Mouse (Mus musculus): Measurements from ENCODE around the gene Hspb3. TPM values are rescaled to one million over a fixed set of nuclear protein-coding genes. Genes with fewer than 3 reads are reported as not detected.

Hspb3 gene
- total RNA-seq, 2 experiments from 2014 or later, result 9.1 to 9.6 TPM

DNA sequence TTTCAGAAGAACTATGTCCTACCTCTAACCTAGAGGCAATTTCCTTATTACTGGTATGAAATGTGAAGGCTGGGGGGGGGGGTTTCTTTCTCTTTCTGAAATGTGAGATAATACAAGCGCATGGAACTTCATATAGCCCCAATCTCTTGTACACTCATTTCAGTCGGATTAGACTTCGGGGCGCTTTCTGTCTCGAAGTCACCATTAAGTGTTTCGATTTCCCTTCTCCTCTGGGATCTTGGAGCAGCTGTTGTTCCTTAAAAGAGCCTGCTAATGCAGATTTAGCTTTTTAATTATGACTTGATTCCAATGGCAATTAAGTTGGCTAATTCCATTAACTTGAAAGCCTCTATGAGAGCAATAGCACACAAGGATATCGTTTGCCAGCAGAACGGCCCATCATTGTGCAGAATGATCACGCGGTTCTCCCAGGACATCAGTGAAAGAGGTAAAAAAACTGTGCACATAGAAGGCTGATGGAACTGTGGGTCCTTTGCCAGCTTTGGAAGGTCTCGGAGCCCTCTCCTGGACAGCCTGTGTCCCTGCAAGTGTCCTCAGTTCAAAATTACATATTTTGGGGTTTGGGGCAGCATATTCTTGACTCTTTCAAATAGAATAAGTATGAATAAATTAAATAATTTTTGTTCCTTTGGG is 22.4 kb downstream of the Hspb3 start:
- intact Hi-C loops (cut with DNase I), result no loop called here
- no peak for DNase-seq (ENCODE audit: low spot score in 2 of 2)

DNA sequence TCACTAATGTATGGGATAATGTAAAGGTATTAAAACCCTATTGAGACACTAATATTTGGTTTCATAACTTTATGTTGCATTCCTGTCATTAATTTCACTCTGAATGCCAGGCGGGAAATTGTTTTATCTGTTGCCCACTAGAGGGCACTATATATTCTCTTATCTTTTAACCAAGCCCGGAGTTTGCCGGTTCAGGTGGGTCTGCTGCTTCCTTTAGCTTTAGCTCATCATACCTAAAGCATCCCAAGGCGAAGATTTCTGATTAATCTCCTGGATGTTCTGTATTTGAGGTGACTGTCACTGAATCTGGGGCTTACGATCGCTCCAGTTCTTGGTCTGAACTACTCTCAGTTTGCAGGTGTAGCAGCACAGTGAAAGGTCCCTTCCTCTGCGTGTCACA is 24.6 kb downstream of the Hspb3 start:
- DNase-seq (ENCODE audit: low spot score in 2 of 2), result peak in 1 of 2 experiments; percentile 15
- intact Hi-C loops (cut with DNase I), result loop anchor here (1.0 kb wide), 1 partner anchor 30 kb away; no protein-coding TSS in a partner anchor

DNA sequence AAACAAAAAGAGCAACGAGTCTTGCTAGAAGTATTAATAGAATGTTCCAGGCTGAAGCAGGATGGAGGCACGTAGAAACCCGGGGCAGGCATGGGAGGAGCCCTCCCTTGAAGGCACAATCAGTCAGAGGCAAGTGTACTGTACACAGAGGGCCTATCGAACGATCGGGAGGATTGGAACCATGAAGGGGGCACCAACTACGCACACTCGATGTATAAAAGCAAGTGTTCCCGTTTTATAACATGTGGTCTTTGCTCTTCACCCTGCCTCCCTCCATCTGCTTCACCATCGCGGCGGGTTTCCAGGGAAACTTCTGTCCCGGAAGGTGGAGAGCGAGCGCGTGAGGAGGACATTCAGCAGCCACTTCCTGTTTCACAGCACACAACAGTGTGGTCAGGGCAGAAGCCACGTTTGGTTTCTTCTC is 27.7 kb downstream of the Hspb3 start:
- no peak for DNase-seq (ENCODE audit: low spot score in 2 of 2)
- intact Hi-C loops (cut with DNase I), result no loop called here

DNA sequence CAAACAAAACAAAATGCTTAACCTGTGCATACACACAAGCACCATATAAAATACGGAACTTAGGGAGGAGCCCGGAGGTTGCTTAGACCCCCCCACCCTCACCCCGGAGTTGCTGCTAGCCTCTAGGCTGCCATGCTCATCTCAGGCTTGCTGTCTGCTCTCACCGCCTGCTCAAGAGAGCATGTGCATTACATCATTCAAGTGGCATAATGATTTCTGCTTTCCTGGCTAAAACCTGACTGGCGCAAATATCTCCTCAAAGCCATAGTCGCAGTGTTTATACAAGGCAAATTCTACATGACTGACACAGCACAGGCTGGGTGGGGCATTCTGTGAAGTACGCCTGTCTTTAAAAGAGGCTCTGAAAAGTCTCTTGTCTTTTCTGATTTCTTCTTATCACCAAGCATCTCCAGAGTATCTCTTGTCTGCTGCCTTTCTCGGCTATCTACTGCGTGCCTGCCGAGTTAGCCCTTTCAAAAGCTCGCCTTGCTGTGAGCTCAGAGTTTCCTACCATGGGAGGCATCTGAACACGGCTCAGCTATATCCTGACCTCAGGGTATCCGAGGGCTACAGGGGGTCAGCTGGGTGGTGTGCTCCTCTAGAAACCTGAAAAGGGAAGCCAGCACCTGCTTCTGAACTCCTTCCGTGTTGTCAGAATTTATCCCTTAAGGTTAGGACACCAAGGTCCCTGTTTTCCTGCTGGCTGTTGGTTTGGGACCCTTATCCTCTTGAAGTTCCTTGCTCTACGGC is 28.6 kb downstream of the Hspb3 start:
- no peak for DNase-seq (ENCODE audit: low spot score in 2 of 2)
- intact Hi-C loops (cut with DNase I), result no loop called here

DNA sequence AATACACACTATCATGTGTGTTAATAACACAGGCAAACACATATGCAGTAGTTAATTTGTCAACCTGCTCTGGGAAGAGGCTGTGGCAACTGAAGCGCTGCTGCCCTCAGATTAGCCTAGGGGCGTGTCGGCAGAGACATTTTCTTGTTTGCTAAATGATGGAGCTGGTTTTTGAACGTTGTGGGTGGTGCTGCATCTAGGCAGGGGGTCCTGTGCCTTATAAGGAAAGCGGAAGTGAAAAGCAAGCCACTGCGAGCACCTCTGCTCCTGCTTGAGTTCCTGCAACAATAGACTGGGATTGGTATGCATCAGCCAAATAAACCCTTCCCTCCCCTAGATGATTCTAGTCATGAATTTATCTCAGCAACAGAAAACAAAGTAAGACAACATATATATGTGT is 31.0 kb downstream of the Hspb3 start:
- intact Hi-C loops (cut with DNase I), result no loop called here

DNA sequence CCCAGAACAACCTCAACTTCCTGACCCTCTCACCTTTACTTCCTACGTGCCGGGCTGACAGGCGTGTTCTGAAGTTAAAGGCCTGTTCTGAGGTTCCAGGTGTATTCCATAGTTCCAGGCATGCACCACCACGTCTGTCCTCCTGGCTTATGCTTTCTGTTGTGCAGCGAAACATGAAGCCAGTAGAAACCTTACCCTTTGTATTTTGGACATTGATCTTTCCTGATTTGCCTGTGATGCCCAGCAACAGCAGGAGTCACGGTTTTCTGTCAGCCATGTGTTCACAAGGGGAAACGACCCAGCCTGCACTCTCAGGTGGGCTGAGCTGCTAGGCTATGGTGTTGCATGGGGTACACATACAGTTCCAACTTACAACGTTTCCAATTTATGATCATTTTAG is 35.9 kb downstream of the Hspb3 start:
- no peak for DNase-seq (ENCODE audit: low spot score in 2 of 2)
- intact Hi-C loops (cut with DNase I), result no loop called here

More for the DNA sequence above, 31.0 kb downstream of the Hspb3 start:
- DNase-seq (ENCODE audit: low spot score in 2 of 2), result no peak

DNA sequence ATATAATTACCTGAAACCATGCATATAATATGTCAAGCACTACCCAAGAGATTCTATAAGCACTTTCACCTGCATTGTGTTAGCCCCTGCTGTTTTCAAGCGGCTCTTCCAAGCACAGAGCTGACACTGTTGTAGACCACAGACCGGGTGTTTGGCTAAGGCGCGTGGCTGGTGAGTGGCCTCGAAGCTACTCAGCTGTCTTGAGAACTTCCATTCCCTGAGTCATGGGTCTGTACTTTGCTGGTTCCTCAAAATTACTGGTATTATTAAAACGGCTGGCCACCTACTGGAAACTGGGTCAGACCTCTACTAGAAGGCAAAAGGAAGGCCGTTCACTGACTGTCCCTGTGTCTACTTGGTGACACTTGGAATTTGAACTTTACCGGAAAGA is 40.6 kb downstream of the Hspb3 start:
- intact Hi-C loops (cut with DNase I), result no loop called here
- DNase-seq (ENCODE audit: low spot score in 2 of 2), result no peak

DNA sequence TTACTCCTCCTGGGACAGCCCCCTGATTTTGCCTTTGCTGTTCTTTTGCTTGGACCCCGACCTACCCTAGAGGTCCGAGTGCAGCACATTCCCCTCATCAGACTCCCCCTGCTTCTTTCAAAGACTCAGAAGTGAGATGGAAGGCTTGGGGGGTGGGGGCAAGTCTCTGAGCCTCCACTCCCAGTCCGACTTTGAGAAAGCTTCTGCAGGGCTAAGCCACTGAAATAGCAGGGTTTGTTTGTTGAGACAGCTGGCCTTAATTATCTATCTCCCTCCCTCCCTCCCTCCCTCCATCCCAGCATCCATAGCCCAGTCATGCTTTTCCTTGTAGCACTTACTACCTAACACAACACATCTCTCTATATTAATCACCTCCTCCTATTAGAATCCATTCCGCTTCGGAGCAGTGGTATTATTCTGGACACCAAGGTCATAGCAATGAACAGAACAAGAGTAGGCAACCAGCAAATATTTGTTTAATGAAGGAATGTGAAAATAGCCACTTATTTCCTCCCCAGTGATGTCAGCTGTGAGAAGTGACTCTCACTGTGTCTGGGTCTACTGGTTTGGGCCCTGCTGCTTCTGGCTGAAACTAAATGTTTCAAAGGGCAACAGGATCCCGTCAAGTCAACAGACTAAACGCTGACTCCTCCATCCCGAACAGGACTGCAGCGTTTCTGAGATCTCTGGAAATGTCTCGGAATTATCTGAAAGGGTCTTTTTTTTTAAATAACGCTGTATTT is 41.2 kb downstream of the Hspb3 start:
- no peak for DNase-seq (ENCODE audit: low spot score in 2 of 2)
- intact Hi-C loops (cut with DNase I), result no loop called here

DNA sequence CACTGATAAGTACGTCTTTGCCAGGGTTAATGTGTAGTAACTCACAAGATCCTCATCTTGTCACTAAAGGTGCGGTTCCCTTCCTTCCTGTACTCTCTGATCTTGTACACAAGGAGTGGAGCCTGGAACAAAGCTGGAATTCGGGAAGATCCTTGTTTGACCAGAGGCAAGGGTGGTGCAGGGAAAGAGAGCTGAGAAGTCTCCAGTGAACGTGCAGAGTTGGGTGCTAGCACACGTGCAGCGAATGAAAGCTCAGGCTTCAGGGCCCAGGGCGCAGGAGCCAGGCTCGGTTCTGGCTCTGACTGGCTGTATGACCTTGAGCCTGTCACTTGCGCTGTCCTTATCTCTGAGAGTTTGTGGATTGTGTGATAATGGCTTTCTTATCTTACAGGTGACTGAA is 44.5 kb downstream of the Hspb3 start:
- intact Hi-C loops (cut with DNase I), result loop anchor here (2.0 to 10.0 kb wide), 4 partner anchors 202 to 574 kb away; partner anchors contain the start of gene Gpx8
- DNase-seq (ENCODE audit: low spot score in 2 of 2), result peak in 1 of 2 experiments; percentile 2

DNA sequence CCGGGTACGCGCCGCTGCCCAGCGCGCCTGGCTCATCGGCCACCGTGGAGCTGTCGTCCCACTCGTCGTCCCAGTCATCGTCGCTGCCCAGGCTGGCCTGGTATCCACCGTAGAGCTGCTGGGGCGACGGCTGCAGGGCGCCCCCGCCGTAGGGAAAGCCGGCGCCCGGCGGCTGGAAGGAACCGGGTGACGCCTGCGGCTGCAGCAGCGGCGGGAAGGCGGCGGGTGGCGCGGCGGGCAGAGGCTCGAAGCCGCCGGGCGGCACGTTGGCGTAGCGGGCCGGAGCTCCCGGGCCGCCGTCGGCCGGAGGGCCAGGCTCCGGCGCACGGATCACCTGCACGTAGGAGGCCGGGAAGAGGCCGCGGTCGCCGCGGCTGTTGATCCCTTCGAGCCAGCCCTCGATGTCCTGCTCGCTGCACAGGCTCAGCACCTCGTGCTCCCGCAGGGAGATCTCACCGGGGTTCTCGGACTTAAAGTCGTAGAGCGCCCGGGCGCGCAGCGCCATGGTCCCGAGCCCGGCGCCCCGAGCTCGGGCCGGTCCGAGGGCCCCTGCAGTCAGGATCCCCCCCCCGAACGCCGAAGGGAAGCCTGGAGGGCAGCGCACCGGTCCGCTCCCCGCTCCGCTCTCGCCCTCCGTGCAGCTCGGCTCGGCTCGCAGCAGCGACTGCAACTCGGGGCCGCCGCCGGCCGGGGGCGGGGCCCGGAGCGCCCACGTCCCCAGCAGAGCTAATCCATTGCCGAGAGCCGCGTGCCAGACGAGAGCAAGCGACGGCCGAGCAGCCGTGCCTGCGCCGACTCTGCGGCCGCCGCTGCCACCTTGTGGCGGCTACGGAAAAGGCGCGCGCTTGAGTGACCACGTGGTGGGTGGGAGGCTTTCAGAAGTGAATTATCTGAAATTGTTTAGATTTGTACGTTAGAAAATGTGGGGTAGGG is 45.3 kb downstream of the Hspb3 start, which contains the start of gene Snx18:
Gene Snx18 (minus strand): TSS at position 674 of the 933 bp plus-strand sequence.
- intact Hi-C loops (cut with DNase I), result loop anchor here (1.0 to 10.0 kb wide), 5 partner anchors 201 to 573 kb away; partner anchors contain the start of gene Gpx8
- DNase-seq (ENCODE audit: low spot score in 2 of 2), result peak; percentile 88 to 89

DNA sequence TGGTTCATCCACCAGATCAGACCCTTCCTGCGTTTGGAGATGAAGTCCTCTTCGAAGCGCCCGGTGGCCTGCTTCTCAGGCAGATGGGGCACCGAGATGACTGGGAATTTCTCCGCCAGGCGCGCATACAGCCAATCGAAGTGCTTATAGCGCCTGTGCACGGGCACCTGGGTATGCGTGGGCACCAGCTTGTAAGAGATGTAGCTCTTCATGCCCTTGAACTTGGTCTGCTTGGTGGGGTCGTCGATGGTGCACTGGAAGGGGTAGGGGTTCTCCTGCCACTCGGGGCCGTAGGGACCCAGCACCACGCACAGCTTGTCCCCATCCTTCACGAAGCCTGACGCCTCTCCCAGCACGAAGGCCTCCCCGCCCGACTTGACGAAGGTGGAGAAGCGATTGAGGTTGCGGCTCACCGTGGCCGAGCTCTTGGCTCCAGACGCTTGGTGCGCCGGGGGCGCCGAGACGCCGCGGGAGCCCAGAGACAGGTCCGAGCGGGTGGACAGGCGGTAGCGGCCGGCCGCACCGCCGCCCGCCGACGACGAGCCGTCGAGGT is 46.1 kb downstream of the Hspb3 start:
- peak; percentile 44 to 45 for DNase-seq (ENCODE audit: low spot score in 2 of 2)
- intact Hi-C loops (cut with DNase I), result loop anchor here (5.0 to 10.0 kb wide), 3 partner anchors 200 to 573 kb away; partner anchors contain the start of gene Gpx8

DNA sequence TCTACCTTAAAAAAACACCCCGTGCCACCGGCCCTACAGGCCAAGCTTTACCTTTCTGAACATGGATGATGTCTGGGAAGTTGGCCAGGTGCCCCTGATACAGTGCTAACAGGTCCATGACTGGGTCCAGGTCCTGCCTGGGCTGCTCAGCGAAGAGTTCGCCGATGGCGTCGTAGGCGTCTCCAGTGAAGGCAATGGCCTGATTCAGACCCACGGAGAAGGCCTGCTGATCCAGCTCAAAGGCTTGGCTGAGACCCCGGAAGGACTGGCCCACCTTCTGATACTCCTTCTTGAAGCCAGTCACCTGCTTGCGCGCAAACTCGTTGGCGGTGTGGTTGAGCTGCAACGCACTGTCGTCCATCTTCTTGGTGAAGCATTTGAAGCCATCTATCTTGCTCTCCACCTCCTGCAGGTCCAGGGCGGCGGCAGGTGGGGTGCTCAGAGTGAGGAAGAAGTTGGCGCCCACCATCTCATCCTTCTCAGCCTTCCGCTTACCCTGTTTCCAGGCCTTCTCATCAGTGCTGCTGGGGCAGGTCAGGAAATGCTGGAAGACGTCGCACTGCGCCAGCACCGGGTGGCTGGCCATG is 46.6 kb downstream of the Hspb3 start:
- intact Hi-C loops (cut with DNase I), result loop anchor here (5.0 to 10.0 kb wide), 3 partner anchors 200 to 572 kb away; partner anchors contain the start of gene Gpx8

DNA sequence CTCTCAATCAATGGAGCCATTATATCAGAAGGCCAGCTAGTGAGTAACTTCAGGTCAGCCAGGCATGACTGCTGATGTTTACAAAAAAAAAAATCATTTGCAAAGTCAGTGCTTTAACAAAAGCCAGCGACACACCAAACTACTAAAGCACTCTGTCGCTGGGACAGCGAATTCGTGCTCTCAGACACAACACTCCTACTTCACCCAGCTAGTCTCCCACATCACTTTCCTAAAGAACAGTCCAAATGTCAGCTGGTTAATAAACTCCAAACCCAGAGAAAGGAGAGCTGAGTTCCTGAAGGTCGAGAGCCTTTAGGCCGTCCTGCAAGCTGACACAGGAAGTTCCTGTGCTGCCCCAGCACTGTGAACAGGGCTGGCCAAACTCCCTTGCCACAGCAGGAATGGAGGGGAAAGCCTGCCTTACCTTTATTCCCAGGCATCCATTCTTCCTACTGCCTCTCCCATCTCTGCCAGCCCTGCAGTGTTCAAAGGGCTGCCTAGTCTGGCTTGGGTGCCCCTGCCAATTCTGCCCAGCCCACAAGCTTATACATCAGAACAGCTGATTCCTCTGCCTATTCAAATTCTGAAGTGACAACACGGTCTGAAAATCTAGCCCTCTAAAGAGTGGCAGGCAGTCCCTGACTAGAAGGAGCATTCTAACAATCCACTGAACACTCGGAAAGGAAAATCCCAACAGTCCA is 47.4 kb downstream of the Hspb3 start:
- DNase-seq (ENCODE audit: low spot score in 2 of 2), result peak in 1 of 2 experiments; percentile 14
- intact Hi-C loops (cut with DNase I), result loop anchor here (5.0 to 10.0 kb wide), 3 partner anchors 199 to 571 kb away; partner anchors contain the start of gene Gpx8

More for the DNA sequence above, 46.6 kb downstream of the Hspb3 start:
- peak in 1 of 2 experiments; percentile 21 for DNase-seq (ENCODE audit: low spot score in 2 of 2)

DNA sequence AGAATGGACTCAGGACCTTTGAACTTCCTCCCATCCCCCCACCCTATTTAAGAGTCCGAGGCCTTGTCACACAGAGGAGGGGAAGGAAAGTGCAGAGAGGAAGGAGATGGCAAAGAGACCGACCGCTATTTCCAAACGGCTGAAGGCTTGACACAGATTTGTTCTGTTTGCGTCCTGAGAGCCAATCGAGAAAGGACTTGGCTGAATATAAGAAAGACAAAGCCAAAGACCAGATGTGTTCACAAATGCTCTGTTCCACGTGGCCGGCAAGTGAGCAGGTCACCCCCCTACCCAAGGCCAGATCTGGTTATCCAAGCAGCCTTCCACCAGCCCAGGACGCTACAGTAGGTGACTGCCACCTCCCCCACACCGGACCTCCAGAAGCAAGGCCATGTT is 47.9 kb downstream of the Hspb3 start:
- DNase-seq (ENCODE audit: low spot score in 2 of 2), result peak in 1 of 2 experiments; percentile 34
- intact Hi-C loops (cut with DNase I), result loop anchor here (5.0 to 10.0 kb wide), 3 partner anchors 198 to 571 kb away; partner anchors contain the start of gene Gpx8

DNA sequence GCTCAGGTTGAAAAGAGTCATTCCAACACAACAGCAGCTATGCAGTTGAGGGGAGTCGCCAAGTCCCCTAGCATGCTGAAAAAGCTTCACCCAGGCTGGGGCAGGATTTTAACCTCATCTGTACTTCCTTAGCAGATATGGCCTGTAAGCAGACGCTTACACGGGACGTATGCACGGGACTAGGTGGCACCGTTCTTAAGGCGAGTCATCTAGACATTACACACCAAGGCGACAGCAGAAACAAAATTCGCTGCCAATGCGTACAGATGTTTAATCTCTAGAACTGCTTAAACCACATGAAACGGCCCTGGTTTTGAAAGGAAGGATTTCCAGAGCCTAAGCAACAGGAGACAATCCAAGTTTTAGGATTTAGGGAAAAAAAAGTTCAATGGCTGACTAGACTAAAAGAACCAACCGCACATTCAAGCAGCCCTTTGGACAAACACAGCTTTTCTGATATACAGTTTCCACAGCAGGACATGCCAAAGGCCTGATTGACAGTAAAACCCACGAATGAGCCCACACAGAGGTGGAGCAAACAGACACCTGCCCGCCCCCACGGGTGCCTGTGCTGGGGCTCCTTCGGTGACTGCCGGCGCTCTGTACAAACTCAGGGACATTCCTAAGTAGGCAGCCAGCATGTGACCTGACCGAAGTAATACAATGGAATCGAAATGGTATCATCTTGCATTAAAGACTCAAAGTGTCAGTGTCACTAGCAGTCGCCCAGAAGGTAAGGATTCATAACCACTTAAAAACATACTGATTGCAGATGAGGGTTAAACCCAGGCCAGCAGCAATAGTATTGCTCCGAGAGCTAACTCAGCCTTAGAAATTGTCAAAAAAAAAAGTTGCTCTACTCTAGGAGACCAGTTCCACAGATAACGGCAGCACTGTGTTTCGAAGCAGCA is 48.6 kb downstream of the Hspb3 start:
- intact Hi-C loops (cut with DNase I), result loop anchor here (5.0 to 10.0 kb wide), 3 partner anchors 198 to 570 kb away; partner anchors contain the start of gene Gpx8
- peak in 1 of 2 experiments; percentile 66 for DNase-seq (ENCODE audit: low spot score in 2 of 2)

DNA sequence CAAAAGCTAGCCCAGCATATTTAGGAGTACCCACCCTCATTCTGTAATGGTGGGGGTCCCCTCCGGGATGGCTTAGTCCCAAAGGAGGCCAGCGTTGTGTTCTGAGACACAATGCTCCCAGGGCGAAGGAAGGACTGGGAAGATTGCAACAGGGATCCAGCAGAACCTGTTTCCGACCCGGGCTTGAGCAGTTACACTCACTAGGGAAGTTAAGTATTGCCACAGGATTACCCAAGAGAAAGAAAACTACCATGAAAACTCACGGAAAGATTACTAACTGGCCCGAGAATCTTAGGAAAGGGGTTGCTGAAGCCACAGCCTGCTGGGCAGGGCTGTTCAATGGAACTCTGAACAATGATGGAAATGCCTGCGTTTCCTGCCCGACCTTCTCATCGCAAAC is 49.6 kb downstream of the Hspb3 start:
- intact Hi-C loops (cut with DNase I), result loop anchor here (10.0 kb wide), 1 partner anchor 569 kb away; the partner anchor contains the start of gene Gpx8

More for the DNA sequence above, 49.6 kb downstream of the Hspb3 start:
- DNase-seq (ENCODE audit: low spot score in 2 of 2), result no peak
